Mouse (Mus musculus) A20 (cell line): Measurements from ENCODE around the gene Grin2c.

Experiments used
- DNase-seq: peaks from one replicate; pipeline ENCODE4 v3.0.0-alpha.2; 2011; ENCODE audit warnings: low read depth, low spot score

The Grin2c gene

GRCm38 (mm10) chr11:115265771-115266399 is 1.2 kb downstream of the Grin2c start:
- no peak for DNase-seq

GRCm38 (mm10) chr11:115264862-115265668 is 2.0 kb downstream of the Grin2c start:
- peak; percentile 29 for DNase-seq

GRCm38 (mm10) chr11:115264136-115264861 is 2.7 kb downstream of the Grin2c start:
- DNase-seq, result no peak

- DNase-seq, result no peak
Measured at GRCm38 (mm10) chr11:115262954-115263353, 4.1 kb downstream of the Grin2c start.

- DNase-seq, result no peak
Measured at GRCm38 (mm10) chr11:115259134-115259533, 7.9 kb downstream of the Grin2c start.

- DNase-seq, result no peak
Measured at GRCm38 (mm10) chr11:115257775-115258510, 9.1 kb downstream of the Grin2c start.

- no peak for DNase-seq
Measured at GRCm38 (mm10) chr11:115251258-115251657, 15.8 kb downstream of the Grin2c start.

GRCm38 (mm10) chr11:115250405-115251090 is 16.5 kb downstream of the Grin2c start:
- DNase-seq, result no peak

GRCm38 (mm10) chr11:115249721-115250404 is 17.2 kb downstream of the Grin2c start:
- no peak for DNase-seq

- DNase-seq, result peak; percentile 12
Measured at GRCm38 (mm10) chr11:115247945-115248344, 19.1 kb downstream of the Grin2c start.

- DNase-seq, result no peak
Measured at GRCm38 (mm10) chr11:115247240-115247639, 19.8 kb downstream of the Grin2c start.

- DNase-seq, result no peak
Measured at GRCm38 (mm10) chr11:115246386-115246785, 20.7 kb downstream of the Grin2c start.

GRCm38 (mm10) chr11:115244840-115245239 is 22.2 kb downstream of the Grin2c start:
- no peak for DNase-seq

- DNase-seq, result no peak
Measured at GRCm38 (mm10) chr11:115243783-115244182, 23.3 kb downstream of the Grin2c start.

- no peak for DNase-seq
Measured at GRCm38 (mm10) chr11:115242746-115243145, 24.3 kb downstream of the Grin2c start.

GRCm38 (mm10) chr11:115241402-115241801 is 25.6 kb downstream of the Grin2c start:
- DNase-seq, result no peak

- DNase-seq, result no peak
Measured at GRCm38 (mm10) chr11:115236570-115236969, 30.5 kb downstream of the Grin2c start.

- no peak for DNase-seq
Measured at GRCm38 (mm10) chr11:115234320-115235044, 32.6 kb downstream of the Grin2c start.

- DNase-seq, result no peak
Measured at GRCm38 (mm10) chr11:115233526-115234290, 33.3 kb downstream of the Grin2c start.
